Mouse (Mus musculus): ENCODE data around the gene Brca1.

Brca1 gene

DNA sequence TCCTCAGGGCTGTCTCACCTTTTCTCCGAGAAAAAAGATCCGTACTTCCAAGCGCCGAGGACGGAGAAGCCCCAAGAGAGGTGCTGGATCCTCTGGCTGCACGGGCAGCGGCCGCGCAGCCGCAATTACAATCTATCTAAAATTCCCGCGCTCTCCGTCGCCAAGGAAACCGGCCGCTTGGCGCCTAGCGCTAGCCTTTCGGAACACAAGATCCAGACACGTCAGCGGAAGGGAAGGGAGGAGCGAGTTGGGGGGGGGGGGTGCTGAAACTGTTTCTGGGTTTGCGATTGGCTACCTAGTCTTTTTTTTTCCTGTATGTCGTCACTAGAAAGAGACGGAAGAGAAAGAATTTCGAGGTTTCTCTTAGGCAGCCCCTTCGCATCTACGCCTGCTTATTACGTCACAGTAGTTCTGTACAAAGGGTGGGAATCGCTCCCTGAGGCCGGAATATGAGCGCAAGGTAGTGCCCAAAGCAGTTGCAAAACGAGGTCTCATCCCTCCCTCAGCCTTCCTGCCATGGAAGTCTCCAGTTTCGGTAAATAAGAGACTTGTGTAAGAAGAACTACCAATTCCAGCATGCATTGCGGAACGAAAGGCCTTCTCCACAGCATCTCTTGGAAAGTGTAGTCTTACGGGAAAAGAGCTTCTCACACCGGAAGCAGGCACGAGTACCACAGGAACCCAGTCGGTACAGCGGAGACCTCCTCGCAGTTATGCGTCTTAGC, at the start of gene Brca1, which contains the start of gene Nbr1:
TSS of gene Brca1 (minus strand) at position 205 of the 725 bp plus-strand sequence.
TSS of gene Nbr1 (plus strand) at position 399 of the 725 bp plus-strand sequence.
- under 1% methylated on average over 43 of the region's 43 CpGs for WGBS

DNA sequence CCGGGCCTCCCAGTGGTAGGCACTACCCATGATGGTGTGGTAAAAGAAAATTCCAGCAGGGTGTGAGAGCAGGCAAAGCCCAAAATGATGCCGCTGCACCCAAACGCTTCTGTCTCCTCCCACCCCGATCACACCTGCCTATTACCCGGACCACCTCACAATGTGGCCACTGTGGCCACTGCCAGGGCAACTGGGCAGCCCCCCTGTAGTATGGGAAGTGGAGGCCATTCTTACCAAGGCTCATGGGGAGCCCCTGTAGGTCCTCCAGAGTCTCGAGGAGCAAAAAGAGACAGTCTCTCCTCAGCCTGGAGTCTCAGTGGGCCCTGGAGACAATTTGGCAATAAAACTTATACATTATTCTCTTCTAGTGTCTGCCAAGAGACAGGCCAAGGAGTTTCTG, 47.4 kb upstream of the Brca1 start, which contains the start of gene Gm11634:
TSS of gene Gm11634 (minus strand) at position 101 of the 400 bp plus-strand sequence.
- WGBS = 79% methylated on average over 6 of the region's 6 CpGs

DNA sequence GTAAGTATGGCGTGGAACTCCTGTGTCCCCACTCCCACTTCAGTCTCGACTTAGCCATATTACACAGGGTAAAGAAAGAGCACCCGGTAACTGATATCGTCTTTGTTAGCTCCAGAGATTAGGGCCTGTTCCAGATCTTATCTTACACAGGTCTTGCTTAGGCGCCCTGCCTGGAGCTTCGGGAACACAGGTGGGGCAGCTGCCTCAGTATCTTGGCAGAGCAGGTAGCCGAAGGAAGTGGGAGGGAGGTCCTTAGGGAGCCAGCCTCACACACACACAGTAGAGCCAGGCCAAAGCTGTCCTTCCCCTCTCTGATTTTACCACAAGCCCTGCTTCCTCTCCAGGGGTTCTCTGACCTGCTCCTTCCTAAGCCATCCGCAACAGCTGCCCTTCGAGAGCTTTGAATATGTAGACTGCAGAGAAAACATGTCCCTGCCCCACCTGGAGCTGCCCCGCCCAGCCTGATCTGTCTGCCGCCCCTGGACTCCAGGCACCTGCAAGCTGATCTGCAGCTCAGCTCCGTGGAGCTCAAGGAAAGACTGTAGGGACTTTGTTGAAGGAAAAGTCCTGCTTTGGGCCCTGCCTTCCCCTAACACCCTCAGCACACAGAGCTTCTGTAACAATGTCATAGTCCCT, 38.4 kb upstream of the Brca1 start:
- 88% methylated on average over 12 of the region's 12 CpGs for WGBS

DNA sequence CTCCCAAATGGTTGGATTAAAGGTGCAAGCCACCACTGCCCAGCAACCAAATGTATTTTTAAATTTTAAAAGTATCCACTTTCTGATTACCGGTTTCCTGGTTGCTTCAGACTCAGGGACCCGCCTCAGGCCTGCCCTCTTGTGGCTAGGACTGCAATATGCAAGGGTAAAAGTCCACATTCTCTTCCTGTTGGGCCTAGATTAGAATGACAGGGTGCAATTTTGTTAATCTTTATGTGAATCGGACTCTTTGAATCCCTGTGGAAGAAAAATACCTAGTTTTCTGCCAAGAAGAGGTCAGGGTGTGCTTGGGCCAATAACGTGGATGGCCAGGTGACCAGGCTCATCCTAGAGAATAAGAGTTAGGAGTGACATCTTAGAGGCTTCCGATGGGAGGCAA, 37.7 kb upstream of the Brca1 start:
- WGBS = 35% methylated on average over 5 of the region's 5 CpGs

DNA sequence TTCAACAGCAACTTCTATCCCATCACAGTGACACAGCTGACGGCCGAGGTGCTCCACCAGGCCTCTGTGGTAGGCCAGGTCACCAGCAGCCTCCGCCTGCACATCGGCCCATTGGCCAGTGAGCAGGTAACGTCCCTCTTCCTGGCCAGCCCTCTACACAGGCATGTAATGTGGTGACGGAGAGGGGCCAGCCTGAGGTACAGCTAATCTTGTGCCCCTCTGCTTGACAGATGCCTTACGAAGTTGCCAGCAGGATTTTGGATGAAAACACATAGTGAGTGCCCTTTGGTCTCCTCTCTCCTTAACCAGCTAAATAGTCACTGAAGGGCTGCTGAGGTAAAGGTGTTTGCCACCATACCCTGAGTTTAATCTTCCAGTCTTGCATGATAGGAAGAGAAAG, 37.1 kb upstream of the Brca1 start:
- WGBS = 95% methylated on average over 7 of the region's 7 CpGs

DNA sequence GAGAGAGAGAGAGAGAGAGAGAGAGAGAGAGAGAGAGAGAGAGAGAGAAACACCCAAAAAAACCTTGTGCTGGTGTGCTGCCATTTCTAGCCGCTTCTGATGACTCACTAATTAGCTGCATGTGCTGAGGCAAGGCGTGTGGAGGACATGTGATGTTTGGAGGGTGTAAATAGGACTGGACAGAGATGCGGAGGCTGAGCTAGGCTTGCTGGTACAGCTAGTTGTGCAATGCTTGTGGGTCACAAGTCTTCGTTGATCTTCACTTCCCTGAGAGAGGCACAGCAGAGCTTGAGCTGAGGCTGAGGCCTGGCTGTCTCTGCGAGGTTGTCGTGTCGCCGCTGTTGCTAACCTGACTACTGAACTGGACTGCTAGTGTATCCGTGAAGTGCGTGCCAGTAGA, 35.9 kb upstream of the Brca1 start:
- WGBS = 70% methylated on average over 10 of the region's 10 CpGs

DNA sequence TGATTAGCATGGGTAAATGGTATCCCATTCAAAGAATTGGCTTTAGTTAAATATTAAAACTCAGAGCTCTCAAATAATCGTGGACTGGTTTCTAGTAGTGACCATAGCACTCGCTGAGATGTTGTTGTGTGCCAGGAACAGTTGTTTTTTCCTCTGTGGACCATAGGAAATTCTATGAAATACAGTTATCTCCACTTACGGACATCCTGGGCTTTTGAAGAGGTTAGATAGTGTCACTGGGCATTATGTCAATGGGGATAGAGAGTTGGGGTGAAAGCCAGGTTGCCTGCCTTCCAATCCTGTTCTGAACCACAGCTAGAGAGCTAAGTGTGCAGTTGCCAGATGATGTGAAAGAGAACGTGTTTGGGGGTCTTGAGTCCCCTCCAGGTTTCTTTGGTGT, 34.0 kb upstream of the Brca1 start:
- 76% methylated on average over 4 of the region's 4 CpGs for WGBS

DNA sequence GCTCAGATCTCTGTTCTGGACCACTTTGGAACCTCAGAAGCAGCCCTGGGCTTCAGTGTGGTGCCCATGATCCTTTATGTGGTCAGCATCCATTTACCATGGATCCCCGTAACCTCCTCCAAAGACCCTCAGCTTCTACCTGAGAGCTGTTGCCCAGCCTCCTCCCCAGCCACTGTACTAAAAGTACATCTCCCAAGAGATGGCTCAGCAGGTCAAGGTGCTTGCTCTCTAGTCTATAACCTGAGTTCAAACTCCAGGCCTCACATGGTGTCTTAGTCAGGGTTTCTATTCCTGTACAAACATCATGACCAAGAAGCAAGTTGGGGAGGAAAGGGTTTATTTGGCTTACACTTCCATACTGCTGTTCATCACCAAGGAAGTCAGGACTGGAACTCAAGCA, 33.3 kb upstream of the Brca1 start:
- 100% methylated on average over 1 of the region's 1 CpGs for WGBS

DNA sequence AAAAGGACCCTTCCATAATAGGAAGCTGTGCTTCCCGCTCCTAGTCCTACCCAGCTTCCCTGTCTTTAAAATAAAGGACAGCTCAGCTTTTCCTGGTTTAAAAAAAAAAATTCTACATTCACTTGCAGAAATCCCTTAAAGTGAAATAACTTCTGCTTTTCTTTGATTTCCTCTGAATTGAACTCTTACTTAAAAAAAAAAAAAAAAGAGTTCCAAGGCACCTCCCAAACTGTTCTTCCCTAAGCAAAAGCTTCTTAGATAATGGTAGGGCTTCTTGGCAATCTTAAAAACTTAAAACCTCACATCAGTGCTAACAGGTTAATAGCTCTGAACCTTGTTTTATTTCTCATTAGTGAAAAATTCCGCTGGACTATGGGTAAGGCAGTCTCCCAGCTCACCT, 31.4 kb upstream of the Brca1 start:
- WGBS = 88% methylated on average over 2 of the region's 2 CpGs

DNA sequence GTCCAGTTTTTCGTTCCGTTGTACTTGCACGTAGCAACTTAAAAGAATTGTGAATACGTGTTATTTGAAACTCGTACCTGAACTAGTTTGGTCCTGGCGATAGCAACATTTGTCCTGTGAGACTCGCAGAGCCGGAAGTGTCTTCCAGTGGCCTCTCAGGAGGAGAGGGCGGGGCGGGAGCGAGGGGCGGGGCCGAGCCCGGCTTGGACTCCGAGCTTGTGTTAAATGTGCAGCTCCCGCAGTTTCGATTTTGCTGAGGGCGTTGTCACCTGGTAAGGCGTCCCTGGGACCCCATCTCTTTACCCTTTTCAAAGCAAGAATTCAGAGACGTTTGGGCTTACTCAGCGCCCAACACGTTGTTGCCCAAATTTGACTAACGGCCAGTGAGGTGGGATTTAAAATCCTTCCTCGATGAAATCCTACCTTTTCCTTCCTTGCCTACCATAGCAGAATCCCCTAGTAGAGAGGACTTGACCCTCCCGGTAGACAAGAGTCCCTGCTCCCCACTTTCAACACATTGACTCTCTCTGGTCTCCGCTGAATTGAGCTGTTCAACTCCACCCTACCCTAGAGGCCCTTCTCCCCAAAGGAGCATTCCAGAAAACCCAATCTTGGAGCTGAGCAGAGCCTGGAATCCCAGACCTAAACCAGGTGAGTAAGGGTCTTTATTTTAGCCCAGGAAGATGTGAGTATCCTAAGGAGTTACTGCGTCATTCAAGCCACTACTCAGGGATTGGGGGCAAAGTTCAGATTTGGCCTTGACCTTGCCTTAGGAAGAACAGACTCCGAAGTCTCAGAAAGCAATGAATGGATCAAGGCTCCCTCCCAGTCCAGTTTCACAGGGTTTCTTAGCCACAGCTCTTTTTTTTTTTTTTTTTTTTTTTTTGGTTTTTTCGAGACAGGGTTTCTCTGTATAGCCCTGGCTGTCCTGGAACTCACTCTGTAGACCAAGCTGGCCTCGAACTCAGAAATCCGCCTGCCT, 30.6 kb upstream of the Brca1 start, which contains the start of gene Tmem106a:
TSS of gene Tmem106a (plus strand) at position 189 of the 982 bp plus-strand sequence.
- 39% methylated on average over 31 of the region's 31 CpGs for WGBS

DNA sequence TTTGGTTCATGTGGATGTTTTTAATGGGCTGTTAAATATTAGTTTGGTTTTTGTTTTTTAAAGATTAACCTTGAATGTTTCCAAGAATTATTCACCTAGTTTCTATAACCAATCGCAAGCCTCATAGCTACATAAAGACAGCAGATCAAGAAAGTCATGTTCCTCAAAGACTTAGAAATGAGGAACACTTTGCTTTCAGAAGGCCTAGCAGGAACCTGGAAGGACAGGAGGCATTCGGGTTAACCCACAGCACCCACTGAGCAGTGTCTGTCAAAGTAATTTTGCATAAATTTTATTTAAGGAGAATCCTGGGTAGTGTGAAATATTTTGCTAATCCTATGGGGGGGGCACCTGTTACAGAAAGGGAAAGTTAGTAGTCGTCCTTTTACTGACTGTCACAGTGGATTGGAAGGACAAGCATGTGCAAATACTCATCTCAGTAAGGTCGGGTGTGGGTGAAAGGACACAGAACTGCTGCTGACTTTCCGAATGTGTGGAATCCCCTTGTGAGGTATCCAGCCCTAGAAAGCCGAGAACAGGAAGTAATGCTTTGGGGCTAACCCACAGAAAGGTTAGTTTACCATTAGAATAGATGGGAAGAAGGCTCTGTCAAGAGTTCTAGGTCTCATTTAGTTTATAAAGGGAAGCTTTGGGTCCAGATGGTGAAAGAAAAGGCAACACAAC, 29.5 kb upstream of the Brca1 start:
- WGBS = 83% methylated on average over 6 of the region's 6 CpGs

DNA sequence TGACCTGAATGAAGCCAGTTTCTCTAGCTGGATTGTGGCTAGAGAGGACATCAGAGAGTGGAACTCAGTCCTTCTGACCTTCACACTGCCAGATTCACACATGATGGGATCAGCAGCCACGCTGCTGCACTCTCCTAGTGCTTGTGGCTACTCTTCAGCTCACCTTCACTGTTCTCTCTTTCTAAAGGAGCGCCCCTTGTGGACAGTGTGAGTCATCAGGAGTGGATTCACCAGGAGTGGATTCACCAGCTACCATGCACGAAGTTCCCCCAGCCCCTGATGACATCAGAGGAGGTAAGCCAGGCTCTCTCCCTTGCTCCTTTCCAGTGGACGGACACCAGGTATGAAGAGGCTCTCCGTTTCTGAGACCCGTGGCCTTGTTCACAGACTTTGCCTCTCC, 24.4 kb upstream of the Brca1 start:
- WGBS = 82% methylated on average over 6 of the region's 6 CpGs

DNA sequence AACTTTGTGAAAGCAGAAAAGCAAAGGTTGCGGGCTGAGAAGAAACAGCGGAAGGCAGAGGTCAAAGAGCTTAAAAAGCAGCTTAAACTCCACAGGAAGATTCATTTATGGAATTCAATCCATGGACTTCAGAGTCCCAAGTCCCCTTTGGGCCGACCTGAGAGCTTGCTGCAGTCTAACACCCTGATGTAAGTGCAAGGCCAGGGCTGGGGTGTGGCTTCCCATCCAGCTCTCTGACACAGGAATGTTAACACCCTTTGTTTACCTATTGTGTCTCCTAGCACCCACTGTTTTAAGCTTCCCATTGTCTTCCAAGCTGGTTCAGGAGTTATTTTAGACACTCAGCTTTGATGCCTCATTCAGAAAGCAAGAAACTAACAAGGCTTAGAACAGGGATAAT, 16.7 kb upstream of the Brca1 start:
- 81% methylated on average over 3 of the region's 3 CpGs for WGBS

DNA sequence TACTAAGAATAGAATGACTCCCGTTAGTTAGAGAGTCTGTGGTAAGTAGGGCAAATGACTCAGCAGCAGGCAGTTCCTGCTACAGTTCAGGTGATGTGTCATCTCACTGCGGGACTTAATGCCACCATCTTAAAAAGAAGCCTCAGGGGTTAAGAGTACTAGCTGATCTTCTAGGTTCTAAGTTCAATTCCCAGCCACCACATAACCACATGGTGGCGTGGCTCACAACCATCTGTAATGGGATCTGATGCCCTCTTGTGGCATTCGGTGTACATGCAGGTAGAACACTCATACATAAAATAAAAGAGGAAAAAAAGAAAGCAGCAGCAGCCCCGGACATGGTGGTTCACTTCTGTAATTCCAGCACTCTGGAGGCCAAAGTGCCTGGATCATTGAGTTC, 10.6 kb upstream of the Brca1 start:
- WGBS = 21% methylated on average over 5 of the region's 5 CpGs

DNA sequence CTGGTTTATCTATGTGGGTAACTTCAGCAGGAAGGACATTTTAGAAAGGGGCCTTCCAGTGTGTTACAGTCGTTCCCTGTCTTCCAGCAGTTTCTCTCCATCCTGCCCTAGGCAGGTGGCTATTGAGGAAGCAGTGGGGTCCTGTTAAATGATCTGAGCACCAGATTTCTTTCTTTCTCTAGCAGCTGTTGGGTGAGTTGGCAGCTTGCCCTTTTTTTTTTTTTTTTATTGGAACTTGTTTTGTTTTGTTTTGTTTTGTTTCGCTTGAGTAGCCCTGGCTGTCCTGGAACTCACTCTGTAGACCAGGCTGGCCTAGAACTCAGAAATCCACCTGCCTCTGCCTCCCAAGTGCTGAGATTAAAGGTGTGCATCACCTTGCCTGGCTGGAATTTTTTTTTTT, 5.2 kb upstream of the Brca1 start:
- 47% methylated on average over 2 of the region's 2 CpGs for WGBS

DNA sequence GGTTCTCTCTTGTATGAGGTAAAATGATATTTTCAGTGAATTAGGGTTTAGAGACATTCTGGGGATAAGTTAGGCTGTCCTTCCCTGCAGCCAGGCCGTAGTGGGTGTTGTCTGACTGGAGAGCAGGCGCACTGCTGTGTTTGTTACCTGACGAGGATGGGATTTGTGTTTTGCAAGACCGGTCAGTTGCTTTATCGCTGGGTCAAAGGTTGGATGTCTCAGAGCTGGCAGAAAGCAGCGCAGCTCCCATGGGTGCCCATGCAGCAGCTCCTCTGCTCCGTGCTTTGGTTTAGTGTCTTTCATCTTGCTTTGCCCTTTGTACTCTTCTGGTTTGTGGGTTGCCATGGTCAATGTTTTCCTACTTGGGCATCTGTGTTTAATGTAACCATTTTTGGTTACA, 4.8 kb upstream of the Brca1 start:
- WGBS = 88% methylated on average over 7 of the region's 7 CpGs

DNA sequence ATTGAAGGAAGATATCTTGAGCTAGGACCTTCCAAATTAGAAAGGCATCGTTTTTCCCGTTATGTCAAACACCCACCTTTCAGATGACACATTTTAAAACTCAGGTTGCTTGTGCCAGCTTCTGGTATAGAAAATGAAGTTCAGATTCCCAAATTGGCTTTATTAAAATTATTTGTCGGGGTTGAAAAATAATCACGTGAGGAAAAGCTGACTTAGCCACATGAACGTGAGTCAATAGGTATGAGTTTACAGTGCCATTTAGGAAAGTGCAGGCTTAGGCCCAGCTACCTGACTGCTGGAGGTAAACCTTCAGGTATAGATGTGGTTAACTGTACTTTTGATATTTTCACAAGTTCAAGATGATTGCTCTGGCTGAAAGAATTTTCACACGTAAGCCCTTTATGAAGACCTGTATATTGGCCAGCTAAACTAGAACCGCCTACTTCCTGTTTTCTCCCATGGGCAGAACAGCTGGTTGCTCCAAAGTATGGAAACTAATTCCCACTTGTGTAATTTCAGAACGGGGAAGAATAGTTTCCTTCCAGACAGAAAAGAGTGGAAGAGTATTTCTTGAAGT, 1.7 kb upstream of the Brca1 start:
- WGBS = 10% methylated on average over 8 of the region's 8 CpGs

DNA sequence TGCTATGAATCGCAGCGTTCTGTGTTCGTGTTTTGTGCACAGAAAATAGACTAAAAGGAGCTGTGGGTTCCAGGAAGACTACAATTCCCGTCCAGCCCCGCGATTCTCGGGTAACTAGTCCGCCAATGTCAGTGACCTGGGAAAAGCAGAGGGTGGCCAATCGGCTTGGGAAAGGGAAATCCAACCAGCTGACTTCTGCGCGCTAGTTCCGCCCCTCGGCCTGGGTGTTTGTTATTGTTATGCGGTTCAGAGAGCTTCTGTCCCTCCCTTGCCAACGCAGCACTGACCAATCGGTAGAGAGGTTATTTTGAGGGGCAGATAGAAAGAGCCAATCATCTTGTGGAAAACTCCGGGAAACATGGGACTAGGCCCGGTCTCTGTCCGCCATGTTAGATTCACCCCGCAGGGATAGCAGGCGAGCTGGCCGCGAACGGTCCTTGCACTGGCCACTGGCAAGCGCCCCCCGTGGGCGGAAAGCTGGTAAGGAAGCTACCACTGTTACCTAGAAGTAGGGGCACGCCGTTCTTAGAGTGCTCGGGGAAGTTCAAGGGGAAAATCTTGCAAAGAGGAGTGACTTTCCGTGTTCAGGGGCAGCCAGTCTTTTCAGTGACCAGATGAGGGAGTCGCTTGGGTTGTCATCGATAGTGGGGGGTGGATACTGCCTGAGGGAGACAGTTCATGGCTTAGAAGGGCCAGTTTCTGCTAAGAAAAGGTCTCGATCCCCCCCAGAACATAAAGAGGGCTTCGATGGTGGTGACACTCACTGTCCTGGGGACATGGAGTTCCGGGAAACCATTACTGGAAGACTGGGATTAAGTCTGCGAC, 933 bp upstream of the Brca1 start:
- under 1% methylated on average over 37 of the region's 37 CpGs for WGBS

DNA sequence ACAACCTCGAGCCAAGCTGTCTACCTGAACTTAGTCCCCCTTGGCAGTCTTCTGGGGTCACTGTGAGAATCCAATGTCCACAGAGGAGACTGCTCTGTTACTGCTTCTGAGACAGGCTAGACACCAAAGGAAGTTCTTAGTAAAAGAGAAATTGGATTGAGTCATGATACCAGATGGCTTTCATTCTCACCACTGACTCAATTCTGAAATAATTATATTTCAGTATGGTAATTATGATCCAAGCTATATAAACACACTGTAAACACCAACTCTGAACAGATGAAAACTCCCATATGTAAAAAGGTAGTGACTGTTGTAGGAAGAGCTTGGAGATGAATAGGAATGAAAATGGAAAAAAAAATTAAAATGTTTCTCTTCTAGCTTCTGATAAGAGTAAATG, 7.6 kb downstream of the Brca1 start:
- WGBS = 70% methylated on average over 1 of the region's 1 CpGs

DNA sequence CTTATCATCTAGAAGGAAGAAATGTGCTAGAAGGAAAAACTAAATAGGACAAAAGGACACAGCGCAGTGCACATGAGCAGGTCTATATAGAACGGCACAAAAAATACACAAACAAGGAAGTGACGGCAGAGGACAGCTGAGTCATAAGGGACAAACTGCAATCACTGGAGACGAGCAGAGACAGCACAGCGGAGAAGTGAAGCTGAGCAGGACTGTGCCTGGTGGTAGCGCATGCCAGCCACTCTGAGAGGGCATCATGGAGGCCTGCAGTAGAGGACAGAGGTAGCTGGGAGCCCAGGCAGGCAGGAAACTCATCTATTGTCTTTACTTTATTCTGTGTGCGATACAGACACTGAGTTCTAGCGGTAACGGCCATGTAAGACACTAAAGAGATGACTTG, 8.2 kb downstream of the Brca1 start:
- 46% methylated on average over 9 of the region's 9 CpGs for WGBS

Measured in cerebral cortex, adult 2 months (tissue).